Mouse (Mus musculus) thymus, postnatal 0 days (tissue): ENCODE results near the gene Exosc2. TPM values are rescaled to one million over a fixed set of nuclear protein-coding genes. Genes with fewer than 3 reads are reported as not detected.
"Not testable (repeated sequence)": the region's sequence is repeated elsewhere in the genome, so short reads cannot be mapped to it uniquely, and the experiment has no call there.

Experiments used
- DNase-seq: peaks from one replicate; pipeline ENCODE4 v3.0.0-alpha.2; 2015; ENCODE audit warnings: low spot score
- polyA plus RNA-seq: library from polyadenylated mRNA; unstranded; fragments of >200 nt; fragmentation: Nextera tagmentation; extraction: Ambion mirVana; gene quantifications from 2 replicates; pipeline ENCODE4 v1.2.1, GENCODE M21; 2015

Exosc2 gene
- polyA plus RNA-seq, 1 experiment from 2014 or later, result 57.6 TPM

- no peak for DNase-seq
Measured at GRCm38 (mm10) chr2:31667332-31667731, 3.2 kb upstream of the Exosc2 start.

- DNase-seq, result peak; percentile 67
Measured at GRCm38 (mm10) chr2:31678641-31679040, 8.1 kb downstream of the Exosc2 start.

- not testable (repeated sequence) for DNase-seq
Measured at GRCm38 (mm10) chr2:31681051-31681707, 10.7 kb downstream of the Exosc2 start.

GRCm38 (mm10) chr2:31681731-31682235 is 11.3 kb downstream of the Exosc2 start:
- DNase-seq, result no peak

- DNase-seq, result peak; percentile 69
Measured at GRCm38 (mm10) chr2:31683666-31684065, 13.2 kb downstream of the Exosc2 start.

- peak; percentile 96 for DNase-seq
Measured at GRCm38 (mm10) chr2:31688074-31688925, 17.8 kb downstream of the Exosc2 start, which contains the start of gene Abl1. TSS of gene Abl1 (plus strand) at chr2:31688376.

GRCm38 (mm10) chr2:31689045-31689444 is 18.5 kb downstream of the Exosc2 start:
- peak; percentile 11 for DNase-seq

GRCm38 (mm10) chr2:31690063-31690462 is 19.5 kb downstream of the Exosc2 start:
- no peak for DNase-seq

- DNase-seq, result peak; percentile 18
Measured at GRCm38 (mm10) chr2:31698209-31698608, 27.7 kb downstream of the Exosc2 start.

- no peak for DNase-seq
Measured at GRCm38 (mm10) chr2:31700545-31701446, 30.3 kb downstream of the Exosc2 start.

- DNase-seq, result no peak
Measured at GRCm38 (mm10) chr2:31703226-31703625, 32.7 kb downstream of the Exosc2 start.

GRCm38 (mm10) chr2:31705914-31706313 is 35.4 kb downstream of the Exosc2 start:
- DNase-seq, result no peak

GRCm38 (mm10) chr2:31706531-31706930 is 36.0 kb downstream of the Exosc2 start:
- DNase-seq, result no peak

GRCm38 (mm10) chr2:31712716-31713115 is 42.2 kb downstream of the Exosc2 start:
- DNase-seq, result no peak

GRCm38 (mm10) chr2:31713813-31714212 is 43.3 kb downstream of the Exosc2 start:
- DNase-seq, result no peak

- DNase-seq, result no peak
Measured at GRCm38 (mm10) chr2:31714780-31715179, 44.3 kb downstream of the Exosc2 start.

- no peak for DNase-seq
Measured at GRCm38 (mm10) chr2:31715985-31716384, 45.5 kb downstream of the Exosc2 start.

GRCm38 (mm10) chr2:31719202-31719880 is 48.8 kb downstream of the Exosc2 start:
- no peak for DNase-seq

GRCm38 (mm10) chr2:31719944-31720343 is 49.4 kb downstream of the Exosc2 start:
- DNase-seq, result no peak

GRCm38 (mm10) chr2:31720783-31721182 is 50.3 kb downstream of the Exosc2 start:
- DNase-seq, result peak; percentile 44
